Mouse (Mus musculus): ENCODE data around the gene Rfx5. TPM values are rescaled to one million over a fixed set of nuclear protein-coding genes. Genes with fewer than 3 reads are reported as not detected.

Gene Rfx5
- polyA plus RNA-seq, 1 experiment from 2014 or later, result 4.5 TPM

DNA sequence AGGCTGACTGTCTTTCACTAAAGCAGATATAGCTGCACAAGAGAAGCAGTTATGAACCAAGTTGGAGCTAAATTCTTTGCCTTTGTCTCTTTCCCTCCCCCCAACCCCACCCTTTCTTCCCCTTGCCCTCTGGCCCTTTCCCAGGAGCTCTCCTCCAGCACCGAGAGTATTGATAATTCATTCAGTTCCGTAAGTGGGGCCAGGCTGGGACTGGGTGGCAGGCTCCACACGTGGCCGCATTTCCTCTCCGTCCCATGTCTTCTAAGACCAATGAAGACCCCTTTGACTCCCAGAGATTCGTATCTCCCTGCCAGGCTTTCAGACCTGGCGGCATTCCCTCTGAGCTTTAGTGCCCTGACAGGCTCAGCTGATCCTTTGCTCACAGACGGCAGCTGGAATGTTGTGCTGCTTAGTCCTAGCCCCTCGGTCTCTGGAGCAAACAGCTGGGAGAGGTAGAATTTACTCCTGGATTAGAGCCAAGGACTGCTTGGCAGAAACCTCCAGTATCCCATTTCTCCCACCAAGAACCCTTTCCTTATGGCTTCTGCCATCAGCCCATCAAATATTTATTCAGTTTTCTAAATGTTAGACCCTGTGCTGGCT is 35.4 kb downstream of the Rfx5 start:
- no peak for DNase-seq (ENCODE audit: low spot score)
- ATAC-seq (replicated peaks; ENCODE audit: low FRiP score), result no peak
- Histone ChIP-seq H3K36me3 (ENCODE audit: control insufficient read depth, insufficient read depth, low read length) (peaks cover 3% of the 10 kb centered on the region; the same call in 1 of the 2 replicates), H3K4me3 (ENCODE audit: low read depth, low read length) (no peak overlapping the region), H3K9ac (ENCODE audit: low read depth, low read length) (no peak overlapping the region), H3K27me3 (replicated peaks; ENCODE audit: control insufficient read depth, insufficient read depth, low read length) (no peaks in the 10 kb centered on the region), H3K27ac (ENCODE audit: low read depth, low read length) (no peak overlapping the region), H3K4me1 (replicated peaks; ENCODE audit: control insufficient read depth, insufficient read depth, low read length) (peaks cover 23% of the 10 kb centered on the region), H3K4me2 (no peak overlapping the region), H3K9me3 (ENCODE audit: control insufficient read depth, low read length) (no peaks in the 10 kb centered on the region)
- 65% methylated on average over 9 of the region's 9 CpGs for WGBS

DNA sequence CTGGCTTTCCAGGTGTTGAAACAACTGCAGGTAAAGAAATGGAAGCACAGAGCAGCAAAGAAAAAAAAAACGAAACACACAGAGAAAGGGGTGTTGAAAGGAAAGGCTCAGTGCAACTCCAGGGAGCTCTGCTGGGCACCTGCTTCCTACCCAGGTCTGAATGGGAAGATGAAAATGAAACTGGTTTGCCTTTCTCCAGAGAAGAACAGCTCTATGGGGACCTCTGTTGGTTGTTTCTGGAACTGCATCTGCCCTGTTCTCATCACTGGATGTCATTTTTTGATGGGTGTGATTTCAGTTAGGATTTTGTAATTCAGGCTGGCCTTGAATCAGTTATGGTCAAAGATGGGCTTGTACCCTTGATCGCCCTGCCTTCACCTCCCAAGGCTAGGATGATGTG is 43.1 kb downstream of the Rfx5 start:
- 21% methylated on average over 2 of the region's 2 CpGs for WGBS
- H3K27me3 ChIP-seq (replicated peaks; ENCODE audit: control insufficient read depth, insufficient read depth, low read length), result no peaks in the 10 kb centered on the region
- H3K9me3 ChIP-seq (ENCODE audit: control insufficient read depth, low read length), result no peaks in the 10 kb centered on the region
- no peak for ATAC-seq (replicated peaks; ENCODE audit: low FRiP score)
- H3K4me1 ChIP-seq (replicated peaks; ENCODE audit: control insufficient read depth, insufficient read depth, low read length), result no peaks in the 10 kb centered on the region
- no peak for DNase-seq (ENCODE audit: low spot score)
- H3K27ac ChIP-seq (ENCODE audit: low read depth, low read length), result no peak overlapping the region
- H3K4me3 ChIP-seq (ENCODE audit: low read depth, low read length), result no peak overlapping the region
- H3K9ac ChIP-seq (ENCODE audit: low read depth, low read length), result no peak overlapping the region
- H3K36me3 ChIP-seq (ENCODE audit: control insufficient read depth, insufficient read depth, low read length), result peaks cover 10% of the 10 kb centered on the region; the same call in 1 of the 2 replicates
- H3K4me2 ChIP-seq, result no peak overlapping the region

DNA sequence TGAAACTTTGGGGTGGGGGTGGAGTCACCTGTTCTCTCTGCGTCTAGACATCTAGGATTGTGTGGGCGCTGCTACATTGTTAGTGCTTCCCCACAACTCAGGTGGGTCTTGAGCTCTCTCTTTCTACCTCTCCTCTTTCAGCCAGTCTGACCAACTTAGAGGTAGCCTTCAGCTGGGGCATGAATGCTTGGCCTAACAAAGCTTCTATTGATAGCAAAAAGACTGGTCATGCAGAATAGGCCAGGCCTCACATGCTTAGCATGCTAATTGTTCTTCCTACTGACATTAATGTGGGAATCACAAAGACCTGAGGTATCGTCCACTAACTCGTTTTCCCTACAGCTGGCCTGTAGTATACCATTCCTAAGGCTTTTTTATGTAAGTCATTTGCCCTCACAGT is 48.7 kb downstream of the Rfx5 start:
- DNase-seq (ENCODE audit: low spot score), result no peak
- Histone ChIP-seq H3K4me1 (replicated peaks; ENCODE audit: control insufficient read depth, insufficient read depth, low read length) (no peaks in the 10 kb centered on the region), H3K4me3 (ENCODE audit: low read depth, low read length) (no peak overlapping the region), H3K27ac (ENCODE audit: low read depth, low read length) (no peak overlapping the region), H3K27me3 (replicated peaks; ENCODE audit: control insufficient read depth, insufficient read depth, low read length) (no peaks in the 10 kb centered on the region), H3K36me3 (ENCODE audit: control insufficient read depth, insufficient read depth, low read length) (peaks cover 24% of the 10 kb centered on the region), H3K9ac (ENCODE audit: low read depth, low read length) (no peak overlapping the region), H3K9me3 (ENCODE audit: control insufficient read depth, low read length) (no peaks in the 10 kb centered on the region), H3K4me2 (no peak overlapping the region)
- 90% methylated on average over 4 of the region's 4 CpGs for WGBS
- no peak for ATAC-seq (replicated peaks; ENCODE audit: low FRiP score)

DNA sequence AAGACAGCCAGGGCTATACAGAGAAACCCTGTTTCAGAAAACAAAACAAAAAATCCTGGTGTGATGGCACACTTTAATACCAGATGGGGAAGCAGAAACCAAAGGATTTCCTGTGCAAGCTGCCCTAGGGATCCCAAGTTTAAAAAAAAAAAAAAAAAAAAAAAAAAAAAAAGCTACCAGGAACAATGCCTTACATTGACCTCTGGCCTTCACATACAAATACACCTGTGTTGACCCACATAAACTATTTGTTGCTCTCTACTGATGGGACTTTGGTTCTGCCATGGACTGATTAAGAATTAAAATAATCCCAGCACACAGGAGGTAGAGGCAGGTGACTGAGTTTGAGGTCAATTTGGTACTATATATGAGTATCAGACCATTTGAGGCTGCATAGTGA is 49.4 kb downstream of the Rfx5 start:
- Histone ChIP-seq H3K9ac (ENCODE audit: low read depth, low read length) (no peak overlapping the region), H3K9me3 (ENCODE audit: control insufficient read depth, low read length) (no peaks in the 10 kb centered on the region), H3K27me3 (replicated peaks; ENCODE audit: control insufficient read depth, insufficient read depth, low read length) (no peaks in the 10 kb centered on the region), H3K27ac (ENCODE audit: low read depth, low read length) (no peak overlapping the region), H3K4me3 (ENCODE audit: low read depth, low read length) (no peak overlapping the region), H3K36me3 (ENCODE audit: control insufficient read depth, insufficient read depth, low read length) (peaks cover 31% of the 10 kb centered on the region), H3K4me1 (replicated peaks; ENCODE audit: control insufficient read depth, insufficient read depth, low read length) (no peaks in the 10 kb centered on the region), H3K4me2 (no peak overlapping the region)
- ATAC-seq (replicated peaks; ENCODE audit: low FRiP score) (no peak), DNase-seq (ENCODE audit: low spot score) (no peak)

DNA sequence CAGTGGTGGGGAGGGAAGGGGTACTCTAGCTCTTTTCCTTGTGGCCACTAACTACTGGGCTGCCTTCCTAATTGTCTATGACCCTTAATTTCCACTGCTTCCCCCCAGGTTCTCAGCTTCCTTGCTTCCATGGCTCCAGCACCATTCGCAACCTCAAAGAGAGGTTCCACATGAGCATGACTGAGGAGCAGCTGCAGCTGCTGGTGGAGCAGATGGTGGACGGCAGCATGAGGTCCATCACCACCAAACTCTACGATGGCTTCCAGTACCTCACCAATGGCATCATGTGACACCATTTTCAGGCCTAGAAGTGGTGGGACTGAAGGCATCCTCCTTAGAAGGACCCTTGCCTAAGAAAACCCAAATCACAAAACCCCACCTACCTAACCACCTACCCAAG is 51.8 kb downstream of the Rfx5 start:
- 85% methylated on average over 3 of the region's 3 CpGs for WGBS
- H3K4me2 ChIP-seq, result no peak overlapping the region
- peaks cover 50% of the 10 kb centered on the region for H3K36me3 ChIP-seq (ENCODE audit: control insufficient read depth, insufficient read depth, low read length)
- no peaks in the 10 kb centered on the region for H3K4me1 ChIP-seq (replicated peaks; ENCODE audit: control insufficient read depth, insufficient read depth, low read length)
- no peak overlapping the region for H3K9ac ChIP-seq (ENCODE audit: low read depth, low read length)
- DNase-seq (ENCODE audit: low spot score), result no peak
- ATAC-seq (replicated peaks; ENCODE audit: low FRiP score), result no peak
- H3K27ac ChIP-seq (ENCODE audit: low read depth, low read length), result no peak overlapping the region
- no peak overlapping the region for H3K4me3 ChIP-seq (ENCODE audit: low read depth, low read length)
- no peaks in the 10 kb centered on the region for H3K9me3 ChIP-seq (ENCODE audit: control insufficient read depth, low read length)
- no peaks in the 10 kb centered on the region for H3K27me3 ChIP-seq (replicated peaks; ENCODE audit: control insufficient read depth, insufficient read depth, low read length)

DNA sequence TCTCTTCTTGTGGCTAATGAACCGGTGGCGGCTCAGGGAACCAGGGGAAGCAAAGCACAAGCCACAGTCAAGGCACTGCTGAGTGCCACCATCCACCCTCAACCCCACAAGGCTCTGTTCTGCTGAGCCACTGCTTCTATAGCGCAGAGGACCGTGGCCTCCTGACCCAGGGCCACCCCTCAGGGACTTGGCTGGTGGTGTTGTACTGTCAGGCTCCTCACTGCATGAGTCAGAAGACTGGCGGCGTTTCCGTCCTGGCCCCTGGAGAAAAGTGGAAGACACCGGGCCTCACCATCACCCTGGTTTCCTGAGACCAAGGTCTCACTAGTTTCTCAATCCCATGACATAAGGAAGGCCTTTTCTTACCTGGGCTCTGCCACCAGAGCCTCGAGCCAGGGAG is 53.8 kb downstream of the Rfx5 start:
- Histone ChIP-seq H3K36me3 (ENCODE audit: control insufficient read depth, insufficient read depth, low read length) (peaks cover 61% of the 10 kb centered on the region), H3K9ac (ENCODE audit: low read depth, low read length) (no peak overlapping the region), H3K4me2 (no peak overlapping the region), H3K27ac (ENCODE audit: low read depth, low read length) (no peak overlapping the region), H3K4me1 (replicated peaks; ENCODE audit: control insufficient read depth, insufficient read depth, low read length) (no peaks in the 10 kb centered on the region), H3K27me3 (replicated peaks; ENCODE audit: control insufficient read depth, insufficient read depth, low read length) (no peaks in the 10 kb centered on the region), H3K9me3 (ENCODE audit: control insufficient read depth, low read length) (no peaks in the 10 kb centered on the region), H3K4me3 (ENCODE audit: low read depth, low read length) (no peak overlapping the region)
- DNase-seq (ENCODE audit: low spot score), result no peak
- no peak for ATAC-seq (replicated peaks; ENCODE audit: low FRiP score)
- 85% methylated on average over 9 of the region's 9 CpGs for WGBS

DNA sequence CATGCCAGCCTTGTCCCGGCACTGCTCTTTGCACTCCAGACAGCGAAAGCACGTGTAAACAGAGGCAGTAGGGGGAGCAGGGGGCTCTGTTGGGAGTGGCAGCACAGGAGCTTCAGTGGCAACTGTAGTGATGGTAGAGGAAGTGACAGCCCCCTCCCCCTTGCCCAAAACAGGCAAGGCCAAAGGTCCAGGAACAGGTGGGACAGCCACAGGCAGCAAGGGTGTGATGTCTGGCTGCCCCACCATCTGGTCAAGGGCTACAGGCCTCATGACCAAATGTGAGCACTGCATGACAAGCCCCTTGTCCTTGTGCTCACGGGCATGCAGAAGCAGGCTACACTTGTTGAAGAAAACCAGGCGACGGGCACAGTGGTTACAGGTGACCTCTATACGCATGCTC is 56.5 kb downstream of the Rfx5 start:
- Histone ChIP-seq H3K9me3 (ENCODE audit: control insufficient read depth, low read length) (no peaks in the 10 kb centered on the region), H3K9ac (ENCODE audit: low read depth, low read length) (no peak overlapping the region), H3K27ac (ENCODE audit: low read depth, low read length) (no peak overlapping the region), H3K4me1 (replicated peaks; ENCODE audit: control insufficient read depth, insufficient read depth, low read length) (peaks cover 14% of the 10 kb centered on the region), H3K27me3 (replicated peaks; ENCODE audit: control insufficient read depth, insufficient read depth, low read length) (no peaks in the 10 kb centered on the region), H3K4me2 (no peak overlapping the region), H3K4me3 (ENCODE audit: low read depth, low read length) (no peak overlapping the region), H3K36me3 (ENCODE audit: control insufficient read depth, insufficient read depth, low read length) (peaks cover 52% of the 10 kb centered on the region)
- 76% methylated on average over 7 of the region's 7 CpGs for WGBS
- ATAC-seq (replicated peaks; ENCODE audit: low FRiP score) (no peak), DNase-seq (ENCODE audit: low spot score) (no peak)

Small RNA genes lying within 50 kb of the gene (microRNA-seq; reads per million reads assigned to microRNA genes)
- 1.1 reads per million for gene Mir7013 (ENCODE audit: borderline number of aligned reads)

Other genes with a start within 250 kb of the Rfx5 start
- gene Cgn, start 167.6 kb upstream of the Rfx5 start, polyA plus RNA-seq (2014; fragmentation: Nextera tagmentation; extraction: Ambion mirVana), result 10.6 and 11.5 TPM in 2 replicates
- 12.2 and 12.7 TPM in 2 replicates for gene Pogz, start 116.5 kb upstream of the Rfx5 start, polyA plus RNA-seq (2014; fragmentation: Nextera tagmentation; extraction: Ambion mirVana)
- 342 and 349 TPM in 2 replicates for gene Psmb4, start 67.1 kb upstream of the Rfx5 start, polyA plus RNA-seq (2014; fragmentation: Nextera tagmentation; extraction: Ambion mirVana)
- 68.2 and 82.0 TPM in 2 replicates for gene Selenbp1, start 21.0 kb upstream of the Rfx5 start, polyA plus RNA-seq (2014; fragmentation: Nextera tagmentation; extraction: Ambion mirVana)
- gene Pi4kb, start 20.7 kb downstream of the Rfx5 start, polyA plus RNA-seq (2014; fragmentation: Nextera tagmentation; extraction: Ambion mirVana), result 17.0 and 20.5 TPM in 2 replicates
- gene Zfp687, start 61.4 kb downstream of the Rfx5 start, polyA plus RNA-seq (2014; fragmentation: Nextera tagmentation; extraction: Ambion mirVana), result 20.2 and 23.7 TPM in 2 replicates
- 290 and 304 TPM in 2 replicates for gene Psmd4, start 88.5 kb downstream of the Rfx5 start, polyA plus RNA-seq (2014; fragmentation: Nextera tagmentation; extraction: Ambion mirVana)
- 10.9 and 12.8 TPM in 2 replicates for gene Pip5k1a, start 152.9 kb downstream of the Rfx5 start, polyA plus RNA-seq (2014; fragmentation: Nextera tagmentation; extraction: Ambion mirVana)
- gene Vps72, start 156.9 kb downstream of the Rfx5 start, polyA plus RNA-seq (2014; fragmentation: Nextera tagmentation; extraction: Ambion mirVana), result 109 and 111 TPM in 2 replicates
- 1.1 TPM in 2 replicates for gene Tmod4, start 170.4 kb downstream of the Rfx5 start, polyA plus RNA-seq (2014; fragmentation: Nextera tagmentation; extraction: Ambion mirVana)
- 53.1 and 58.5 TPM in 2 replicates for gene Scnm1, start 179.9 kb downstream of the Rfx5 start, polyA plus RNA-seq (2014; fragmentation: Nextera tagmentation; extraction: Ambion mirVana)
- 8.9 and 9.1 TPM in 2 replicates for gene Lysmd1, start 180.0 kb downstream of the Rfx5 start, polyA plus RNA-seq (2014; fragmentation: Nextera tagmentation; extraction: Ambion mirVana)
- 4.8 and 5.4 TPM in 2 replicates for gene Tnfaip8l2, start 188.3 kb downstream of the Rfx5 start, polyA plus RNA-seq (2014; fragmentation: Nextera tagmentation; extraction: Ambion mirVana)
- 2.5 and 2.8 TPM in 2 replicates for gene Sema6c, start 206.4 kb downstream of the Rfx5 start, polyA plus RNA-seq (2014; fragmentation: Nextera tagmentation; extraction: Ambion mirVana)

Data from liver, embryonic 11.5 days (tissue).